Mouse (Mus musculus) urinary bladder, postnatal 36 days (tissue): ENCODE measurements around the gene Mrps14.

Source experiments
- DNase-seq, 2 experiments: peaks; one replicate each; pipeline ENCODE4 v3.0.0; 2022; ENCODE audit warnings: low spot score in 2 of 2, mixed read lengths in 1 of 2

Gene Mrps14

GRCm38 (mm10) chr1:160194529-160195336 lies at the start of gene Mrps14:
Gene Mrps14 (plus strand): TSS chr1:160195215.
- peak; percentile 98 to 99 for DNase-seq

- DNase-seq = no peak
Measured at GRCm38 (mm10) chr1:160145606-160146005, 49.4 kb upstream of the Mrps14 start.

DNA sequence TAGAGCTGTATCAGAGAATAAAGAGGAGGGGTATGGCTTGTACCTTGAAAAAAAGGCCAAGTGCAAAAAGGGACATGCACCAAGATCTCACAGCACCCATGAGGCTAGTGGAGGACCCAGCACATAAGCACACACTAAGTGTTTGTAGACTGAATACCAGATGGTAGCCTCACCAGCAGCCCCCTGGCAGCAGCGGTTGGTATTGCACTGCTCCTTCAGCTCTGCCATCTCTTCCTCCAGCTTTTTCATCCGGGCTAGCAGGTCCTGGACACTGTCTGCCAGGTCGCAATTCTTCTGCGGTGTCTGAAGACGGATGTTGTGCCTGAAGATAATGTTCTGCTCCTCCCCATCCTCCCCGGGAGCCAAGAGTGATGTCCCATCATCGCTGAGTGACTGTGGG lies 47.7 kb upstream of the Mrps14 start:
- no peak for DNase-seq

GRCm38 (mm10) chr1:160149291-160149906 lies 45.6 kb upstream of the Mrps14 start:
- DNase-seq = no peak

GRCm38 (mm10) chr1:160150726-160151125 lies 44.3 kb upstream of the Mrps14 start:
- no peak for DNase-seq

- no peak for DNase-seq
Measured at GRCm38 (mm10) chr1:160153480-160153879, 41.5 kb upstream of the Mrps14 start, which contains the start of gene Tnn. Gene Tnn (minus strand): TSS chr1:160153580.

DNA sequence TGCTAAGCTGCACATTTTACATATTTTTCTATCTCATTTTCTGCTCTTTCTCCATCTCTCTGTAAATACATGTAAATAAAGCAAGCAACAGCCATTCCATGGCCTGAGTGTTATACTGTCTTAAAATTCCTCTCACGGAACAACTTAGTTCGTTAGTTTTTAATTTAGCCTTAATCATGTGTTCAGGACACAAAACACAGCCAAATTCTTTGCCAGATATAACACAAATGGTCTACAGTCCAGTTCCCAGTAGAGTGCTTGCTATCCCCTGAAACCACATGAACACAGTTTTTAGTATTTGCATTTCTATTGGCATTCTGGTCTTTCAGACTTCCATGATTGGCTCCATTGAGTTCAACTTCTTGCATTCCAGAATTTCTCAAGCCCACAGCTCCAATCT lies 36.8 kb upstream of the Mrps14 start:
- no peak for DNase-seq

- DNase-seq = no peak
Measured at GRCm38 (mm10) chr1:160166600-160166999, 28.4 kb upstream of the Mrps14 start.

- DNase-seq = no peak
Measured at GRCm38 (mm10) chr1:160176903-160177302, 18.1 kb upstream of the Mrps14 start.

DNA sequence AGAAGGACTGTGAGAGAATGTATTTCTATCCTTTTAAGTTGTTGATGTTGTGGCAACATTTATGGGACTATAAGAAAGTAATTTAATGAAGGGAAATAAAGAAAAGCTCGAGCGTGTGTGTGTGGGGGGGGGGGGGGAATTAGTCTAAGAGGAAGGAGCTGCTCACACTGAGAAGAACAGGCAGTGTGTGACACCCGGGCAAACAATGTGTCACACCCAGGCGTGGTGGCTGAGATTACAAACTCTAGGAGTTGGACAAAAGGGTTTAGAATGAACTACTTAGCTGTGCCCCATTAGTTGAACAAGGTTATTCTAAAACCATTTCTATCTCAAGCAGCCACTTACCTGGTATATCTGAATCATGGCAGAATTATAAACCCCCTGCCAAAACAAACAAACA lies 13.8 kb upstream of the Mrps14 start:
- DNase-seq = no peak

DNA sequence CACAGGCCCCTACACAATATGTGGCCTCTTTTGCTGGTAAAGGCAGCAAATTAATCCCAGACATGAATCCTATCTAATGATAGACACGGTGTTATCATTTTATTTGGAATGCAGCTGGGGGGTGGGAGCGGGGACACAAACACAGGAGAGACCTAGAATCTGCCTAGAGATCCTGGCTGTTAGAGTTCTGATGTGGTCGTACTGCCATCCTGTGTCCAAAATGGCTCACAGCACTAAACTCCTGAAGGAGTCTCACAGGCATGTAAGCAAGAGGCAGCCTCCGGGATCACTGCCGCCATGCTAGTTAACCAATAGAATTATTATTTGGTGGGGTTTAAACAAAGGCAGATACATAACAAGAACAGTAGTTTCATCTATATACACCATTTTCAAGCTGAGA lies 10.5 kb upstream of the Mrps14 start:
- peak; percentile 5 to 13 for DNase-seq

DNA sequence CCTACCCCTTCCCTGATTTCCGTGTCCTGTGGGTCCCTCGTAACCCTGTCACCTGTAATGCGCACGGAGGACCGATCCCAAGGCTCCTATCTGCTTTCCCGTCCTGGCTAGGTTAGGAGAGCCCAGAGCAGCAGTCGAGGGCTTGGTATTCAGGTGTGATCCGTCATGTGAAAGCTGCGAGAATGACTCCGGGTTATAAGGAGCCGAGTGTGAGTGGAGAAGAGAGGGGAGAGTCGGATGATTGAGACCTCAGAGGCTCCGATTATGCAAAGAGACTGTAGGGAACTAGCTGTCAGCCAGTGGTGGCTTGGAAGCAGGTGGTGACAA lies 285 bp downstream of the Mrps14 start:
- no peak for DNase-seq

DNA sequence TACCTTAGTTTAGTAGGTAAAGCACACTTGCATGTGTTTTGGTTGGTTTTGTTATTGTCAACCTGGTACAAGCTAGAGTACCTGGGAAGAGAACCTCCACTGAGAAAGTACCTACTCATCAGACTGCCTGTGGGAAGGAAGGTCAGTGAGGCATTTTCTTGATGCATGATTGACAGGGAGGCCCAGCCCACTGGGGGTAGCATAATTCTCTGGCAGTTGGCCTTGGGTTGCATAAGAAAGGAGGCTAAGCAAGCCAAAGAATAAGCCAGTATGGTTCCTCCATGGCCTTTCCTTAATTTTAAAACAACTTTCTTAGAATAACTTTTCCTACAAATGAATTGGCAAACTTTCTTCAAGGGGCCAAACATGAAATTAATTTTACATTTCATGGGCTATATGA lies 10.5 kb downstream of the Mrps14 start:
- no peak for DNase-seq

DNA sequence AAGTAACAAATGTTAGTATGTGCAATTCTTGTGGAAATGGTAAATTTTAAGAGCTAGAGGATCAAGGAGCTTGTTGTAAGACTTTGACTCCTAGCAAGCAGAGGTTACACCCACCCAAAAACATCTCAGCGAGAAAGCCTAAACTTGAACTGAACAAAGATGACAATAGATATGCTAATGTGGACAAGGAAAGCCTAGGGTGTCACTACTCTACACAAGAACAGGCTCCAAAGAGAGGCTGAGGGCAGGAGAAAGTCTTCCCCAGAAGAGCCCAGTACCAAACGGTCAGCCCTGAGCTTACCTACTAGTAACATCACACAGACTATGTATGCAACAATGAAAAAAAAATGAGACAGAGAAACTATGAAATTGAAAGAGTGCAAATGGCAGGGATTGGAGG lies 14.8 kb downstream of the Mrps14 start:
- no peak for DNase-seq

DNA sequence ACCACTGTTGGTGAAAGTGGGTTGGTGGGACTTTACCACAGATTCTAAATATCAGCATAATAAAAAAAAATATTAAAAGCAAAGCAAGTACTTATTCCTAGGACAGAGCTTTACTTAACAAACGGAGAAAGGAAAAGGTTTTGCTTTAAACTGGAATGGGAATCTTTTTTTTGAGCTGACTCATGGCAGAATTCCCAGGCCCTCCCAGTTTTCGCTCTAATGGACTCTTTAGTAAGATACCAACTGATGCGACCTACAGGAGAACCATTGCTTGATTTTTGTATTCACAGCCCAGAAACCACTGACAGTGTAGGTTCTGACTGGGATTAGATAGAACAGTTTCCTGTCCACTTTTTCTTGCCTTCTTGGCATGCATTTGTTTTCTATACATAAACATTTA lies 15.6 kb downstream of the Mrps14 start:
- DNase-seq = no peak

DNA sequence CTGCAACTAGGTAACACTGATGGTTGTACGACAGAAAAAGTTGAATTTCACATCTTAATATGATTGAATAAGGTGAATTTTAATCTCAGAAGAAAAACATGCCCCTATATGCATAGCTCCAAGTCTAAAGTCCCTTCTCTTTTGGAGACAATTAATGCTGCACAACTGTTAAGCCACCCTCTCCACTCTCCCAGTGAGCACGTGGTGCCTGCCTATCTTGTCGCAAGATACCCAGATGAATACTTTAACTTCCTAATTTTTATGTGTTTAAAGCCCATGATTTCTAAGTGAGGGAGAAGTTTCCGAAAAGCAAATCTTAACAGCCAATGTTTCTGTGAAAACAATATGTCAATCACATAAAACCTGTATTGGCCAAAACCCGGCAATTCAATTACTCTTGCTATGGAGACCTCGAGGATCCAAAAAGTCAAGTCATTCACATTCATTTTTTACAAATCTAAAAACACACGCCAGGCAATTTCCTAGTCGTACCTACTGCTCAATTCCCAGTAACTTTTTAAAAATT lies 16.6 kb downstream of the Mrps14 start:
- DNase-seq = no peak

GRCm38 (mm10) chr1:160212123-160212691 lies 17.2 kb downstream of the Mrps14 start:
- DNase-seq = peak; percentile 32 to 44

DNA sequence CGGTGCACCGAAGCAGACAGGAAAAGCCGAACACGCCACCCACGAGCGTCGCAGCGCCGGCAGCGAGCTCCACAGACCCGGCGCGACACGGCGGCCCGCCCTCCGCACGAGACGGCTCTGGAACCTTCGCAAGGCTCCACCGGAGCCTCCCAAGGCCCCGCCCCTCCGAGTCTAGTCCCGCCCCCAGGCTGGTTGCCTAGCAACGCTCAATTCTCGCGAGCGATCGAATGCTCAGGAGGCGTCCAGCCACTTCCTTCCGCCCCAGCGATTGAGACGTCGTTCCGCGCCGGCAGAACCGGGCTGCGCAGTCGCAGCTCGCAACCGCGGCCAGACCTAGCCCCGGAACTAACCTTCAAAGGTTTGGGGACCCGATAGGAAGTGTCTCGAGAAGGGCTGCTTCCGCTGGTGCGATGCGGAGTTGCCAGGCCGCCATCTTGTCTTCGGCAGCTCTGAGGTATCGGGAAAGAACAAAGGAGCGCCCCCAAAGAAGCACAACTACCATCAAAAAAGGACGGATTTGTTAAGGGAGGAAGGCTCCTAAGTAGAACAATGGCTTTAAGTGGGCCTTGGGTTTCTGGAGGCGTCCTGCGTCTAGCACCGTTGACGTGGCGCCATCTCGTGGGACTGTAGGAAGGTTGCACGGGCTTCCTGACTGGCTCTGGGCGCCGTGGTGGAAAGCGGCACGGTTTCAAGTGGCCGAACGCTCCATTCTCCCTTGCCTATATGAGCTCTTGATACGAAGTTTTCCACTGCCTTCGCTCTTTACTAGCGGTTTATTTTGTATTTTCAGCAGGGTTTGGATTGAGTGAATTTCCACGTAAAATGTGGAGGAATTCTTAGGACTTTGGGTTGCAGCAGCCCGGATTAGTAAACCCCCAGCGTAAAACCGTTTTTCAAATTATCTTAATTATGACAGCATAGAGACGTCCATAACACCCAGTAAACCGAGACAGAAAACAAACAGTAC lies 18.0 kb downstream of the Mrps14 start, which contains the start of gene Cacybp:
Gene Cacybp, minus strand, starts transcription at position 173 of the 967 bp plus-strand sequence.
- DNase-seq = peak; percentile 100

GRCm38 (mm10) chr1:160214171-160214570 lies 19.2 kb downstream of the Mrps14 start:
- DNase-seq = no peak

- no peak for DNase-seq
Measured at GRCm38 (mm10) chr1:160217898-160218297, 22.9 kb downstream of the Mrps14 start.

DNA sequence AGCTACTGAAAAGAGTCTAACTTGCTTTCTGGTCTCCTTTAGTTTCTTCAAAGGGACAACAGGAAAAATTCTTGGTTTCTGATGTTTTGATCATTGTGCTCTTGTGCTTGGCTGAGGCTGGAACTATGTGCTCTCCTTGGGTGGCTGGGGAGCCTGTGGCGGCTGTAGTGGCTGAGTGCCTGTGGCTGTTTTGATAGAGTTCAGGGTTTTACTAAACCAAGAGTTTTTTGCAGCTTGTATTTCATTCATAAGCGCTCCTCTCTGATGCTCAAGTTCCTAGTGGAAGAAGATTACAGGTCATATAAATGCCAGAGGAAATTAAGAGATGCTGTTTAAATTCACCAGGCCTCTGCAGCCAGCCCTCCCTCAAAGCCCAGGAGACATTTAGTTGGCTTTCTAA lies 29.1 kb downstream of the Mrps14 start:
- DNase-seq = no peak

GRCm38 (mm10) chr1:160227196-160227595 lies 32.2 kb downstream of the Mrps14 start:
- no peak for DNase-seq
